In the genomic region with DNA sequence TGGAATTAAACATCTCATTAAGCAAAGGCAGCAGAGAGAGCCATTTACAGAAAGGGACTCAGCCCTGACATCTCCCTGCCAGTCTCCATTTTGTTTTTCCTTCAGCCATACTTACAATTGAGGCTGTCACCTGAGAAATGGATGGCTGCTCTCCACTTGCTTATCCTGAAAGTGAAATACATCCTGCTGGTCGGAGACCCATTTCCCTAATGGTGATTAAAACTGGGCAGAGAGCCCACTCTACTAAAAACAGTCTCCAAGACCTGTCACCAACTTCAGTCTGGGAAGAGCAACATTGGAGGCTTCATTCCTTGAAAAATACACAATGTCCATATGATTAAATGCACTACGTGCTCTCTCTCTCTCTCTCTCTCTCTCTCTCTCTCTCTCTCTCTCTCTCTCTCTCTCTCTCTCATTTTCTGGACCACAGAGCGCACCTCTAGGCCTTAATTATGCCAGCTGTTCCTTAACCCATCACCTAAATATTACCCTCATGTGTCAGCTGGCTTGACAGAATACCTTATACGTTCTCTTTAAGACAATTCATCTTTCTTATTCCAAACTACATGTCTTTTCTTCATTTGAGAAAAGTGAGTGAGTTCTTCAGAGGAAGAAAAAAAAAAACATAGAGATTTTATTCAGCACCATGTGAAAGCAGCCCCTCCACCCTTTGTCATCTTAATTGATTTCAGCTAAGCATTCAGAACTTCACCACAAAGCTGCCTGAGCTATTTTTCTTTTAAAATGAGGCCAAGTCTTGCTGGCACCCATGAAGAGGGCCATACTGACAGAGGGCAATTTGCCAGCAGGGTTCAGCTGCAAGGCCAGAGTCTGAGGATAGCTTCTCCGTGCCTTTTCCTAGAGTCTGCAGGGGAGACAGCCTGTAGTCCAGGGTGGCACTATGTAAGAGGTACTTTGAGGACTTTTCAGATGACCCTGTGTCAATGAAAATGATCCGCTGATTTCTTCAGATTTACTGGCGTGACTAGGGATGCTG, we compare ENCODE assay signal across 10 mouse cellular contexts. TPM values are rescaled to one million over a fixed set of nuclear protein-coding genes. Genes with fewer than 3 reads are reported as not detected.
DNase-seq lines count a peak whose midpoint lies in the region; ATAC-seq and TF ChIP-seq lines count a peak whose summit lies in the region.
"Had no signal": no experiment of that assay in that cellular context is flagged by ENCODE, and none has a peak within 500 bp of the region (broad histone marks: within the 10 kb centered on the region; RNA-seq: fewer than 3 reads in every experiment).

No protein-coding gene starts in this region.

- H3K4me2 ChIP-seq in kidney, postnatal 0 days (ENCODE audit: low read length) = no peak overlapping the region
- no peak overlapping the region for H3K4me2 ChIP-seq in hindbrain, postnatal 0 days (ENCODE audit: low read depth, low read length)
- H3K4me2 ChIP-seq: embryonic facial prominence, embryonic 12.5 days had no signal

- no peaks in the 10 kb centered on the region for H3K4me1 ChIP-seq in kidney, postnatal 0 days (replicated peaks; ENCODE audit: insufficient read depth, low read length)
- no peaks in the 10 kb centered on the region for H3K4me1 ChIP-seq in kidney, adult 2 months (ENCODE audit: control insufficient read depth, insufficient read depth, low read length)
- H3K4me1 ChIP-seq in cerebellum, adult 2 months (ENCODE audit: control insufficient read depth, insufficient read depth, low read length) = peaks cover 11% of the 10 kb centered on the region
- peaks cover 21% of the 10 kb centered on the region for H3K4me1 ChIP-seq in hindbrain, postnatal 0 days (ENCODE audit: insufficient read depth, low read length)
- H3K4me1 ChIP-seq: embryonic facial prominence, embryonic 12.5 days had no signal

- no peak overlapping the region for H3K4me3 ChIP-seq in kidney, postnatal 0 days (replicated peaks; ENCODE audit: low read depth, low read length)
- H3K4me3 ChIP-seq in kidney, adult 2 months (ENCODE audit: insufficient read depth, low read depth, low read length) = no peak overlapping the region
- no peak overlapping the region for H3K4me3 ChIP-seq in cerebellum, adult 2 months (replicated peaks; ENCODE audit: insufficient read depth, low read depth, low read length)
- H3K4me3 ChIP-seq in hindbrain, postnatal 0 days (ENCODE audit: low read length) = no peak overlapping the region
- H3K4me3 ChIP-seq: embryonic facial prominence, embryonic 12.5 days had no signal

- TF ChIP-seq POLR2A in kidney, adult 2 months (IDR thresholded peaks at IDR 0.05; ENCODE audit: low read depth, low read length) = no peak
- TF ChIP-seq POLR2A in cerebellum, adult 2 months (IDR thresholded peaks at IDR 0.05; ENCODE audit: borderline replicate concordance, insufficient read depth, low read length) = no peak

- 43% methylated on average over 7 of the region's 7 CpGs for WGBS in kidney, postnatal 0 days
- 60% methylated on average over 7 of the region's 7 CpGs for WGBS in kidney, adult 2 months
- 38% methylated on average over 7 of the region's 7 CpGs for WGBS in cerebellum, adult 2 months
- WGBS in hindbrain, postnatal 0 days = 20% methylated on average over 7 of the region's 7 CpGs

- no peaks in the 10 kb centered on the region for H3K27me3 ChIP-seq in kidney, postnatal 0 days (ENCODE audit: insufficient read depth, low read length)
- no peaks in the 10 kb centered on the region for H3K27me3 ChIP-seq in kidney, adult 2 months (replicated peaks; ENCODE audit: control insufficient read depth, insufficient read depth, low read length)
- H3K27me3 ChIP-seq in cerebellum, adult 2 months (ENCODE audit: control insufficient read depth, insufficient read depth, low read length) = no peaks in the 10 kb centered on the region
- H3K27me3 ChIP-seq in hindbrain, postnatal 0 days (ENCODE audit: insufficient read depth, low read length) = no peaks in the 10 kb centered on the region
- H3K27me3 ChIP-seq: embryonic facial prominence, embryonic 12.5 days had no signal

- no peaks in the 10 kb centered on the region for H3K9me3 ChIP-seq in kidney, postnatal 0 days (replicated peaks; ENCODE audit: low read length)
- no peaks in the 10 kb centered on the region for H3K9me3 ChIP-seq in hindbrain, postnatal 0 days (ENCODE audit: low read length)
- H3K9me3 ChIP-seq: embryonic facial prominence, embryonic 12.5 days had no signal

- no peaks in the 10 kb centered on the region for H3K36me3 ChIP-seq in kidney, postnatal 0 days (ENCODE audit: insufficient read depth, low read length)
- H3K36me3 ChIP-seq in kidney, adult 2 months (ENCODE audit: control insufficient read depth, insufficient read depth, low read length) = no peaks in the 10 kb centered on the region
- no peaks in the 10 kb centered on the region; the same call in 1 of the 2 replicates for H3K36me3 ChIP-seq in hindbrain, postnatal 0 days (ENCODE audit: insufficient read depth, low read length)
- H3K36me3 ChIP-seq: embryonic facial prominence, embryonic 12.5 days had no signal

- intact Hi-C loops in gastrocnemius, postnatal 14 days (cut with DNase I; ENCODE audit: low total_unique reads) = no loop called here

- ATAC-seq in kidney, postnatal 0 days (replicated peaks; ENCODE audit: low FRiP score, low read depth) = no peak
- ATAC-seq in hindbrain, postnatal 0 days = peak; percentile 88
- no peak for ATAC-seq in frontal cortex, adult (ENCODE audit: low TSS enrichment)

- H3K27ac ChIP-seq in kidney, postnatal 0 days = no peak overlapping the region
- no peak overlapping the region for H3K27ac ChIP-seq in kidney, adult 2 months (ENCODE audit: insufficient read depth, low read depth, low read length)
- H3K27ac ChIP-seq in cerebellum, adult 2 months (ENCODE audit: insufficient read depth, low read length) = no peak overlapping the region
- peak overlapping the region; percentile 62; the same call in 1 of the 2 replicates for H3K27ac ChIP-seq in hindbrain, postnatal 0 days
- H3K27ac ChIP-seq: embryonic facial prominence, embryonic 12.5 days had no signal

- peak; percentile 55 for DNase-seq in kidney, postnatal 0 days (ENCODE audit: low spot score)
- no peak for DNase-seq in kidney, adult 2 months
- peak; percentile 52 for DNase-seq in NIH3T3 (ENCODE audit: low read depth)
- peak; percentile 78 to 88 for DNase-seq in cerebellum, adult 2 months
- peak; percentile 87 for DNase-seq in hindbrain, postnatal 0 days (ENCODE audit: low spot score)
- DNase-seq in testis, postnatal 14 days (ENCODE audit: low spot score) = no peak
- no peak for DNase-seq in gastrocnemius, postnatal 14 days

- no peak overlapping the region for H3K9ac ChIP-seq in kidney, postnatal 0 days (ENCODE audit: low read depth, low read length)
- no peak overlapping the region for H3K9ac ChIP-seq in hindbrain, postnatal 0 days (replicated peaks; ENCODE audit: low read length)
- H3K9ac ChIP-seq: embryonic facial prominence, embryonic 12.5 days had no signal

- TF ChIP-seq CTCF in kidney, postnatal 0 days (IDR thresholded peaks at IDR 0.05; ENCODE audit: low read depth) = no peak
- TF ChIP-seq CTCF in kidney, adult 2 months (conservative IDR thresholded peaks at IDR 0.05; ENCODE audit: insufficient read depth, insufficient read length, low read depth, low read length) = no peak
- no peak for TF ChIP-seq CTCF in cerebellum, adult 2 months (IDR thresholded peaks at IDR 0.05; ENCODE audit: borderline replicate concordance, insufficient read depth, low read depth, low read length)
- TF ChIP-seq CTCF in hindbrain, postnatal 0 days (IDR thresholded peaks at IDR 0.05; ENCODE audit: low read depth) = no peak

RNA-seq across cellular contexts. Expression of a gene that starts 51.6 kb away (rescaled TPM):
- 3.5 and 3.8 TPM in 2 replicates for polyA plus RNA-seq in kidney, postnatal 0 days (2015; fragmentation: Nextera tagmentation; extraction: Ambion mirVana)
- 5.1 and 6.7 TPM in 2 replicates for polyA plus RNA-seq in kidney, adult 2 months (2012; rRNA removed)
- 259 TPM in 2 replicates for polyA plus RNA-seq in cerebellum, adult 2 months (2012; rRNA removed)
- 1,090 and 1,101 TPM in 2 replicates for total RNA-seq in hindbrain, postnatal 0 days (2014; rRNA removed)
- 278 and 289 TPM in 2 replicates for polyA plus RNA-seq in hindbrain, postnatal 0 days (2015; fragmentation: Nextera tagmentation; extraction: Ambion mirVana)
- total RNA-seq in gastrocnemius, postnatal 14 days (2021) = 1 to 10 TPM; 4.0 to 5.2 TPM
- total RNA-seq: MEL had no signal

Comparison
In these comparisons a context has a peak if more than half of its experiments do, and no peak if none do; other contexts are left out.
1. DNase-seq: peak in kidney, postnatal 0 days (single experiment), NIH3T3 (single experiment), cerebellum, adult 2 months (2 of 2) and hindbrain, postnatal 0 days (single experiment); none in kidney, adult 2 months (single experiment), testis, postnatal 14 days (single experiment) and gastrocnemius, postnatal 14 days (single experiment).
2. RNA of a gene that starts 51.6 kb away (polyA plus RNA-seq): 278 to 289 TPM in hindbrain, postnatal 0 days and 259 TPM in cerebellum, adult 2 months; 5.1 to 6.7 TPM in kidney, adult 2 months and 3.5 to 3.8 TPM in kidney, postnatal 0 days; every median in the first group is over 10 times any median in the second.